Comparison of ENCODE assay signal across 22 mouse cellular contexts in the genomic region with DNA sequence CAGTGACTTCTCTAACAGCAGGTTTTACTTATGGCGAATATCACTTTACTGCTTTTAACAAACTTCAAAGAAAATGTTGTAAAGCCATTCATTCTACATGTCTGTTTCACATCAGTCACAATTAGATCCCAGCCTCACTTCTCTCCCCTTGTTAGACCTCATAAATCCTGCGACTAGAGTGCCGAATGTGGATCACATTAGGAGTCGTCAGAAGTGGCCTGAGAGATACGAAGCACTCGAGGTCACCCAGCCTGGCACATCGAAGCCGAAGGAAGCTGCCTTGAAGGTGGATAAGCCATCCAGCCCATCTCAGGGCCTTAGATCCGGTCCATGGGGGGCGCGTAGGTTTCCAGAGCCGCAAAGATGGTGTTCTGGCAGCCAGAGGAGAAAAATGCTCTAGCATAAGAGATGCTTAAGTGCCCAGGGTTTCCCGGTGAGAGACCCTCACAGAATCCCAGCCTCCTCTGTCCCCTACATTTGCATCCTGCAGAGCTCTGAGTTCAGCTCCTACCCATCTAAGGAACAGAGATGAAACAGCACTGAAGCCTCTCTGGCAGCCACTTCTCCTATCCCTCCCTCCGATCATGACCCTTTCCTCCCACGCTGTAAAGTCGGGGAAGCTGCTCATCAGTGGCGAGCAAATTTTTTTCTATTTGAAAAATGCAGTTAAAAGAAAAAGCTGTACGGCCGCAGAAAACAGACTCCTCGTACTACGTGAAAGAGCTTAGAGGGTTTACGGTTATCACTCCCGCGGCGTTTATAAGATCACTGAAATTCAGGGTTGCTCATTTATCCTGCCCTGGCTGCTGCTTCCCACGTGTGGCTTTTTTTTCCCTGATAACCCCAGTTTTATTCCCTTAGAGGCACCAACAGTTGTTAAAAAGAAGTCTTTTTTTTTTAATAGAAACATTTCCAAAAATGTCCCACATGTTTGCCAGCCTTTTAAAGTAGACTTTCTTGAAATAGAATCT.
DNase-seq lines count a peak whose midpoint lies in the region; ATAC-seq and TF ChIP-seq lines count a peak whose summit lies in the region.
"Had no signal": no experiment of that assay in that cellular context is flagged by ENCODE, and none has a peak within 500 bp of the region (broad histone marks: within the 10 kb centered on the region; RNA-seq: fewer than 3 reads in every experiment).

No protein-coding gene starts in this region.

- no peak for TF ChIP-seq CTCF in midbrain, postnatal 0 days (IDR thresholded peaks at IDR 0.05)

- no peaks in the 10 kb centered on the region for H3K27me3 ChIP-seq in midbrain, embryonic 11.5 days (ENCODE audit: control insufficient read depth, insufficient read depth, low read length)
- H3K27me3 ChIP-seq in midbrain, postnatal 0 days (ENCODE audit: insufficient read depth, low read length): no peaks in the 10 kb centered on the region
- no peaks in the 10 kb centered on the region for H3K27me3 ChIP-seq in embryonic facial prominence, embryonic 10.5 days (replicated peaks; ENCODE audit: low read depth, poor library complexity, severe bottlenecking)
- H3K27me3 ChIP-seq: hindbrain, embryonic 13.5 days; liver, embryonic 13.5 days had no signal

- H3K4me2 ChIP-seq in midbrain, embryonic 11.5 days: no peak overlapping the region
- no peak overlapping the region for H3K4me2 ChIP-seq in midbrain, postnatal 0 days (ENCODE audit: low read depth, low read length, poor library complexity, severe bottlenecking)
- H3K4me2 ChIP-seq: heart, embryonic 15.5 days; hindbrain, embryonic 13.5 days; liver, embryonic 13.5 days; lung, embryonic 15.5 days; neural tube, embryonic 13.5 days had no signal

- no peak overlapping the region for H3K9ac ChIP-seq in midbrain, embryonic 11.5 days (ENCODE audit: low read length)
- no peak overlapping the region for H3K9ac ChIP-seq in midbrain, postnatal 0 days (replicated peaks; ENCODE audit: low read length, poor library complexity, severe bottlenecking)
- H3K9ac ChIP-seq: forebrain, postnatal 0 days; heart, embryonic 15.5 days; hindbrain, embryonic 13.5 days; liver, embryonic 13.5 days; lung, embryonic 15.5 days; neural tube, embryonic 13.5 days had no signal

- ATAC-seq in midbrain, embryonic 11.5 days (ENCODE audit: low FRiP score): no peak
- ATAC-seq in midbrain, postnatal 0 days (ENCODE audit: low FRiP score): no peak
- ATAC-seq: forebrain, postnatal 0 days; intestine, postnatal 0 days had no signal

- no peaks in the 10 kb centered on the region for H3K4me1 ChIP-seq in midbrain, embryonic 11.5 days (ENCODE audit: control insufficient read depth, insufficient read depth, low read length)
- H3K4me1 ChIP-seq in midbrain, postnatal 0 days (ENCODE audit: insufficient read depth, low read length): peaks cover 3% of the 10 kb centered on the region; the same call in 1 of the 2 replicates
- peaks cover 21% of the 10 kb centered on the region for H3K4me1 ChIP-seq in embryonic facial prominence, embryonic 10.5 days
- H3K4me1 ChIP-seq: heart, embryonic 15.5 days; hindbrain, embryonic 13.5 days; liver, embryonic 13.5 days; lung, embryonic 15.5 days; neural tube, embryonic 13.5 days had no signal

- peak; percentile 89 for DNase-seq in midbrain, embryonic 11.5 days (ENCODE audit: low spot score, missing footprints)
- no peak for DNase-seq in midbrain, postnatal 0 days (ENCODE audit: low spot score)
- peak; percentile 59 for DNase-seq in embryonic facial prominence, embryonic 10.5 days (ENCODE audit: low spot score)
- peak; percentile 83 for DNase-seq in forelimb bud, embryonic 11.5 days (ENCODE audit: low read depth, low spot score)
- DNase-seq in mesoderm, embryonic 11.5 days (ENCODE audit: low read depth, low spot score): peak; percentile 68
- DNase-seq in urinary bladder, postnatal 4 days (ENCODE audit: low spot score in 2 of 2): no peak
- DNase-seq in layer of hippocampus, adult 9-10 months (ENCODE audit: low spot score): no peak
- DNase-seq: cerebellum, postnatal 14 days; forebrain, postnatal 0 days; gastrocnemius, postnatal 10 days; heart, adult 2 months; kidney, postnatal 36 days; liver, embryonic 13.5 days; right cerebral cortex, postnatal 25 days; thymus, postnatal 14 days had no signal

- no peaks in the 10 kb centered on the region for H3K36me3 ChIP-seq in midbrain, embryonic 11.5 days (ENCODE audit: control insufficient read depth, insufficient read depth, low read length)
- no peaks in the 10 kb centered on the region for H3K36me3 ChIP-seq in midbrain, postnatal 0 days (ENCODE audit: insufficient read depth, low read length)
- no peaks in the 10 kb centered on the region for H3K36me3 ChIP-seq in embryonic facial prominence, embryonic 10.5 days (replicated peaks)
- H3K36me3 ChIP-seq: heart, embryonic 15.5 days; hindbrain, embryonic 13.5 days; liver, embryonic 13.5 days; lung, embryonic 15.5 days; neural tube, embryonic 13.5 days had no signal

- H3K9me3 ChIP-seq in midbrain, embryonic 11.5 days (ENCODE audit: control insufficient read depth, low read length): no peaks in the 10 kb centered on the region
- no peaks in the 10 kb centered on the region for H3K9me3 ChIP-seq in midbrain, postnatal 0 days (ENCODE audit: low read length)
- no peaks in the 10 kb centered on the region for H3K9me3 ChIP-seq in embryonic facial prominence, embryonic 10.5 days
- H3K9me3 ChIP-seq: heart, embryonic 15.5 days; hindbrain, embryonic 13.5 days; liver, embryonic 13.5 days; lung, embryonic 15.5 days; neural tube, embryonic 13.5 days had no signal

- no peak overlapping the region for H3K4me3 ChIP-seq in midbrain, embryonic 11.5 days (ENCODE audit: low read depth, low read length)
- H3K4me3 ChIP-seq in midbrain, postnatal 0 days (ENCODE audit: low read depth, low read length): no peak overlapping the region
- H3K4me3 ChIP-seq in embryonic facial prominence, embryonic 10.5 days: no peak overlapping the region
- H3K4me3 ChIP-seq: erythroblast, embryonic 14.5 days; heart, adult 2 months; heart, embryonic 15.5 days; hindbrain, embryonic 13.5 days; liver, embryonic 13.5 days; lung, embryonic 15.5 days; neural tube, embryonic 13.5 days had no signal

- no peak overlapping the region for H3K27ac ChIP-seq in midbrain, embryonic 11.5 days (ENCODE audit: low read depth, low read length)
- H3K27ac ChIP-seq in midbrain, postnatal 0 days (ENCODE audit: low read depth, low read length): no peak overlapping the region
- H3K27ac ChIP-seq in embryonic facial prominence, embryonic 10.5 days (replicated peaks): 0 out of 2 replicates have a peak overlapping the region, but pooled peaks have one; percentile 30
- H3K27ac ChIP-seq: heart, adult 2 months; heart, embryonic 15.5 days; hindbrain, embryonic 13.5 days; liver, embryonic 13.5 days; lung, embryonic 15.5 days; neural tube, embryonic 13.5 days; stomach, postnatal 0 days had no signal

- WGBS in midbrain, embryonic 11.5 days: 81% methylated on average over 26 of the region's 26 CpGs
- 66% methylated on average over 26 of the region's 26 CpGs for WGBS in midbrain, postnatal 0 days
- 64% methylated on average over 26 of the region's 26 CpGs for WGBS in embryonic facial prominence, embryonic 10.5 days

Comparison
In these comparisons a context has a peak if more than half of its experiments do, and no peak if none do; other contexts are left out.
1. DNase-seq: peak in midbrain, embryonic 11.5 days (single experiment), embryonic facial prominence, embryonic 10.5 days (single experiment), forelimb bud, embryonic 11.5 days (single experiment) and mesoderm, embryonic 11.5 days (single experiment); none in midbrain, postnatal 0 days (single experiment), urinary bladder, postnatal 4 days (0 of 2) and layer of hippocampus, adult 9-10 months (single experiment).